Mouse (Mus musculus): ENCODE results near the gene E2f8. TPM values are rescaled to one million over a fixed set of nuclear protein-coding genes. Genes with fewer than 3 reads are reported as not detected.

The E2f8 gene
- 0.69 to 1.6 TPM (median 0.86 TPM) in 4 replicates for total RNA-seq (2023)

GRCm38 (mm10) chr7:48881486-48881885 lies at the start of gene E2f8:
TSS of gene E2f8 (minus strand) at chr7:48881596.

GRCm38 (mm10) chr7:48908521-48909341 lies 27.3 kb upstream of the E2f8 start, which contains the start of gene Nav2:
TSS of gene Nav2 (plus strand) at chr7:48908716.

GRCm38 (mm10) chr7:48847820-48848650 lies 33.4 kb downstream of the E2f8 start, which contains the start of gene Csrp3:
TSS of gene Csrp3 (minus strand) at chr7:48848033.

Other genes with a start within 250 kb of the E2f8 start
- gene Mrgprb3, start 237.8 kb downstream of the E2f8 start, total RNA-seq (2023): not detected in 4 replicates
- 40.2 to 50.9 TPM (median 44.7 TPM) in 4 replicates for gene Zdhhc13, start 92.6 kb downstream of the E2f8 start, total RNA-seq (2023)
- gene Csrp3, start 33.6 kb downstream of the E2f8 start, total RNA-seq (2023): not detected in 4 replicates
- gene Nav2, start 27.1 kb upstream of the E2f8 start, total RNA-seq (2023): 1.6 to 3.1 TPM (median 2.3 TPM) in 4 replicates

Data from B cell, adult 62 days (primary cell).